Mouse (Mus musculus): ENCODE results near the gene Krtcap2.

DNA sequence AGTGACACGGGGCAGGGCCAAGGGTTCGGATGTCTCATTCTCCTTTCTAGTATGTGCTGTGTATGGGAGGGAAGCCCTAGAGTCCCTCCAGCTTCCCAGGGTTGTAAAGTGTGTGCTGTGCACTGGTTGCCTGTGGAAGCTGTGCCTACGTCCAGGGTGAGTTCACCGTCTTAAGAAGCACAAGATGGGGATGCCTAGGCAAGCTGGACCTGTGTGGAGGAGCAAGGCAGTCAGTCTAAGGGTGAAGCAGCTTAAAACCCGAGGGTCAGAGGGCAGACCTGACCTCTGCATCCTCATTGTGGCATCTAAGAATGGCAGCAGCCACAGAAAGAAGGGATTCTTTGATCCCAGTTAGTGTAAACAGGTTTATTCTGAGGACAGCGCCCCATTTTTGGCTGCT lies 37.0 kb upstream of the Krtcap2 start:
- no peak for TF ChIP-seq CTCF (IDR thresholded peaks at IDR 0.05; ENCODE audit: low read depth)
- no peak for TF ChIP-seq EP300 (IDR thresholded peaks at IDR 0.05; ENCODE audit: low read depth)
